In the genomic region with DNA sequence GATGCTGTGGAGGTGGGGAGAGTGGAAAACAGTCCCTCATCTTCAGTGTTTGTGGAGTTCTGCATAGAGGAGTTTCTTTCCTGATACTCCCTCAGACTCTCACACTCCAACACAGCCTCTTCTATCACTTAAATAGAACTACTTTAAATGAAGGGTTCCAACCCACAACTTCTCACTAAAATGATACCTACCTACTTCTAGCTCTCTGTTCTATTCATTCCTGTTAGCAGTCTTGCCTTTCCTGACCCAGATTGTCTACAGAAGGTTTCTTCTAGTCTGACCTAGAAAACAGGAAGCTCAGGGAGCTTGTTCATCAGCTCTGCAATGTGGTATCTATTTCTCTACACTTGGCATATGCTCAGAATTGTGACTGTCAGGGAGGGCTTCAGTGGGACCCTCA, we compare ENCODE assay signal across 17 mouse cellular contexts. TPM values are rescaled to one million over a fixed set of nuclear protein-coding genes. Genes with fewer than 3 reads are reported as not detected.
"Had no signal": no experiment of that assay in that cellular context is flagged by ENCODE, and none has a peak within 500 bp of the region (broad histone marks: within the 10 kb centered on the region; RNA-seq: fewer than 3 reads in every experiment).

No protein-coding gene starts in this region.

- H3K9me3 ChIP-seq: neural tube, embryonic 13.5 days; neural tube, embryonic 15.5 days; stomach, embryonic 15.5 days had no signal

- H3K4me2 ChIP-seq: neural tube, embryonic 13.5 days; neural tube, embryonic 15.5 days; stomach, embryonic 15.5 days had no signal

- H3K27ac ChIP-seq: neural tube, embryonic 13.5 days; neural tube, embryonic 15.5 days; stomach, embryonic 15.5 days; stomach, postnatal 0 days had no signal

- H3K27me3 ChIP-seq: neural tube, embryonic 13.5 days; neural tube, embryonic 15.5 days; stomach, embryonic 15.5 days had no signal

- H3K36me3 ChIP-seq: neural tube, embryonic 13.5 days; neural tube, embryonic 15.5 days; stomach, embryonic 15.5 days had no signal

- H3K4me1 ChIP-seq: neural tube, embryonic 13.5 days; neural tube, embryonic 15.5 days; stomach, embryonic 15.5 days had no signal

- H3K9ac ChIP-seq: neural tube, embryonic 13.5 days; neural tube, embryonic 15.5 days; stomach, embryonic 15.5 days had no signal

- DNase-seq: retina, postnatal 1 day; right cerebral cortex, postnatal 14 days; right cerebral cortex, postnatal 25 days; right cerebral cortex, postnatal 4 days; spleen, adult 18-20 months; thymus, adult 18-20 months; thymus, adult 2 months; thymus, postnatal 14 days; thymus, postnatal 25 days; thymus, postnatal 36 days; thymus, postnatal 4 days had no signal

- H3K4me3 ChIP-seq: neural tube, embryonic 13.5 days; neural tube, embryonic 15.5 days; stomach, embryonic 15.5 days had no signal

RNA-seq across cellular contexts. Expression of a gene that starts 2.0 kb away (rescaled TPM):
- polyA plus RNA-seq: neural tube, embryonic 13.5 days; neural tube, embryonic 14.5 days; neural tube, embryonic 15.5 days; thymus, postnatal 0 days had no signal
